Mouse (Mus musculus): ENCODE data around the gene Scap.

DNA sequence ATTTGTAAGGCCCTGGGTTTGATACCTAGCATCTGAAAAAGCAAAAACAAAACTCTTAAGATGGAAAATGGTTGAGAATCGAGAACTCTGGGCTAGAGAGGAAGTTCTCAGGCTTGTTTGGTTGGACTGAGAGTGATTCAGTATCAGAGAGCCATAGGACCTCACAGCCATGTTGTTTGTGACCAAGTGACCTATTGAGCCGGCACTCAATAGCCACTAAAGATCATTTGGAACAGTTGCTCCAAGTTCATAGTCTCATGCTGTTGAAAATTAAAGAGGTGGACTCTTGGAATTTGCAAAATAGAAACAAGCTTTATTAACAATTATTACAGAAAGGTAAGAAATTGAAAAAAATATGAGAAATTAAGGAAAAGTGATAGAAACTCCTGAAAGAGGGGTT is 18.3 kb downstream of the Scap start:
- TF ChIP-seq POLR2A (IDR thresholded peaks at IDR 0.05; ENCODE audit: low read depth, low read length) (no peak), CTCF (conservative IDR thresholded peaks at IDR 0.05 in 1 of 2, IDR thresholded peaks at IDR 0.05 in 1 of 2; ENCODE audit: low read depth in 2 of 2, low read length in 2 of 2) (no peak), SMC3 (IDR thresholded peaks at IDR 0.05; ENCODE audit: low read depth, low read length) (no peak), RAD21 (IDR thresholded peaks at IDR 0.05; ENCODE audit: low read depth, low read length) (no peak), ZMIZ1 (IDR thresholded peaks at IDR 0.05; ENCODE audit: low read depth, low read length) (no peak), EP300 (IDR thresholded peaks at IDR 0.05; ENCODE audit: low read length) (no peak), NRF1 (IDR thresholded peaks at IDR 0.05; ENCODE audit: low read depth, low read length) (no peak), JUN (IDR thresholded peaks at IDR 0.05; ENCODE audit: insufficient read depth, low read depth, low read length) (no peak), E2F4 (IDR thresholded peaks at IDR 0.05; ENCODE audit: insufficient replicate concordance, low read depth, low read length) (no peak), CHD2 (IDR thresholded peaks at IDR 0.05; ENCODE audit: low read length) (no peak)
